Mouse (Mus musculus) large intestine, adult 2 months (tissue): ENCODE measurements around the gene Pld5. TPM values are rescaled to one million over a fixed set of nuclear protein-coding genes. Genes with fewer than 3 reads are reported as not detected.
"Not testable (repeated sequence)": the region's sequence is repeated elsewhere in the genome, so short reads cannot be mapped to it uniquely, and the experiment has no call there.

Source experiments
- DNase-seq: peaks from one replicate; pipeline ENCODE4 v3.0.0-alpha.2; 2012; ENCODE audit warnings: low read depth, low spot score
- WGBS: fragments of 180-500 bp; shearing (Covaris S2); methylation state at CpG from one replicate; pipeline ENCODE4 v1.1.7; 2018; 5-methylcytosine and 5-hydroxymethylcytosine counted together
- polyA plus RNA-seq: library from polyadenylated mRNA; depleted of rRNA; stranded (reverse); fragments of >200 nt; gene quantifications from 2 replicates; pipeline ENCODE4 v1.2.3, GENCODE M21; 2012

Gene Pld5
- polyA plus RNA-seq, 1 experiment: 0.14 TPM

DNA sequence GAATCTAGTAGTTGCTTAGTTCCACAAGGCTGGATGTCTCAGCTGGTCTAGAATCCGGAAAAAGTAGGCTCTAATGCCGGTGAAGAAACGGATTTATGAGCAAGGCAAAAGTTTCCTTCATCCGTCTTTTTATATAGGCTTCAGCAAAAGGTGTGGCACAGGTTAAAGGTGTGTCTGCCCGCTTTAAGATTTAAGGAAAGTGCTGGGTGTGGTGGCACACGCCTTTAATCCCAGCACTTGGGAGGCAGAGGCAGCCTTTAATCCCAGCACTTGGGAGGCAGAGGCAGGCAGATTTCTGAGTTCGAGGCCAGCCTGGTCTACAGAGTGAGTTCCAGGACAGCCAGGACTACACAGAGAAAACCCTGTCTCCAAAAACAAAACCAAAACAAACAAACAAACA lies 296.1 kb downstream of the Pld5 start, which contains the start of gene Rbm8a2:
Gene Rbm8a2, minus strand, starts transcription at position 101 of the 400 bp plus-strand sequence.
- DNase-seq: not testable (repeated sequence)
- WGBS: 84% methylated on average over 7 of the region's 7 CpGs

DNA sequence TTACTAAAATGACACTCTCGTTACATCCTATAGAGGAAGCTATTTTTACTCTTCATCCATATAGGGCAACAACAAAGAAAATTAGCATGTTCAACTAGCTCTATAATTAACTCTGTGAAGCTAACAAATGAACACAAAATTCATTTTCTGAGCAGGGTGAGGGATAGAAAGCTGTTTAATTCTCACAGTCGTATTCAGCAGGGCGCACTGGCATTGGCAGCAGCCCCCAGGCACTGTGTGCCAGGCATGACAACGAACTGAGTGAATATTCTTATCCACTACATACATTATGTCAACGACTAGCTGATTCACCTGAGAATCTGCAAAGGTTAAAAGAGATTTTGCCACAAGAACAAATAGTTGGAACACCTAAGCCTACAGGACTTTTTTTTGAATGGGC lies 304.4 kb downstream of the Pld5 start:
- WGBS: 85% methylated on average over 5 of the region's 5 CpGs
- DNase-seq: no peak

DNA sequence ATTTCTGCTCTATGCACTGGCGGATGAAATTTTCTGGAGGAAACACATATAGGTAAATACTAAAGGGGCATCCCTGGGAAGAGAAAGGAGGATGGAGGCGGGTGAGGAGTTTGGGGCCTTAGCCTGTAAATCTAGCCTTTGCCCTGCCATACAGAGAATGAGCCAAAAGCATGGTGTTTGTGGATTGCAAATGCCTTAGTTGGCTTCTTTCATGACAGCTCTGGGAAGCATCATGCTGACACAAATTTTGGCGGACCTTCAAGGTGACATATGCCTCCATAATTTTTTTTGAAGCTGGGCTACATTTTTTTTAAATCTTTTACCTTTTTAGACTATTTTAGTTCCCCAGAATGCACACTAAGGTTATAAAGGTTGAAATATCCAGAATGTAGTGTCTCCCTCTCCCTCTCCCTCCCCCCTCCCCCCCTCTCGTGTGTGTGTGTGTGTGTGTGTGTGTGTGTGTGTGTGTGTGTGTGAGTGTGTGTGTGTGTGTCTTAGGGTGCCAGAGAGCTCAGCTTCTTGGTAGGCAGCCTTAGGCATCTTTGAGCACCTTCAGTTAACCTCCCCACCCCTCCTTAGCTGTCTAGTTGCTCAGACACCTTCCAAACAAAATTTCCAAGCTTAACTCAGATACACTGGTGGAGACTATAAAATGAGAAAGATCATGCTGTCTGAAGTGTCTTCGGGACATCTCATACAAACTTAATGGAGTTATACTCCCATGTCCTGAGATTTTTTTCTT lies 307.9 kb downstream of the Pld5 start:
- WGBS: 79% methylated on average over 5 of the region's 5 CpGs
- DNase-seq: no peak

DNA sequence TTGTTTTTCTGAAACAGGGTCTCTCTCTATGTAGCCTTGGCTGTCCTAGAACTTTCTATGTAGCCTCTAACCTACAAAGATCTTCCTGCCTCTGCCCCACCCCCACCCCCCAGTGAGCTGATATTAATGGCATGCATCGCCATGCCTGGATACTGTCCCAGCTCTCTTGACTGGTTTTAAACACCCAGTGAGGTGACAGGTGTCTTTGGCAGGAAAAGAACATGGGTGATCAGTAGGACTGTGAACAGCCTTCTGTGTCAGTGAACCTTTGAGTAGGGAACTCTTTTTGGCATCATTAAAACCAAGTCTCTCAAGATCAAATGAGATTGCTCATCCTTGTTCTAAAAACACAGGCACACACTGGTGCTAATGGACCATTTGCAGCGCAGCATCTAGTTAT lies 313.3 kb downstream of the Pld5 start:
- WGBS: 88% methylated on average over 2 of the region's 2 CpGs
- no peak for DNase-seq

DNA sequence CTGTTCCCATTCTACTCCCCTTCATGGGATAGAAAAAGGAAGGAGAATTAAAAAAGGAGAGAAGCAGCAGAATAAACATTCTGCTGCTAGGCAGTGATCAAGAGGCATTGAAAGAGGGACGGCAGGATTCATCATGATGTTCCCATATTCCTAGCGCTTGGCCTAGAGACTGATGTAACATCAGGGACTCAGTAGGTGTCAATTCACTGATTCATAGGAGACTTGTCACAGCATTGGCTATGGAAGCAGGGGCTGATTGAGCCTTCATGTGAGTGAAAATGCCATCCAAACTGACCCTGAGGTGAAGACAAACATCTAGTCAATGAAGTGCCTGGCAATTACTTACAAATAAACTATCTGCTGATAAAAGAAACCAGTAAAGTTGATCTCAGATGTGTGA lies 324.3 kb downstream of the Pld5 start:
- no peak for DNase-seq
- 92% methylated on average over 2 of the region's 2 CpGs for WGBS

DNA sequence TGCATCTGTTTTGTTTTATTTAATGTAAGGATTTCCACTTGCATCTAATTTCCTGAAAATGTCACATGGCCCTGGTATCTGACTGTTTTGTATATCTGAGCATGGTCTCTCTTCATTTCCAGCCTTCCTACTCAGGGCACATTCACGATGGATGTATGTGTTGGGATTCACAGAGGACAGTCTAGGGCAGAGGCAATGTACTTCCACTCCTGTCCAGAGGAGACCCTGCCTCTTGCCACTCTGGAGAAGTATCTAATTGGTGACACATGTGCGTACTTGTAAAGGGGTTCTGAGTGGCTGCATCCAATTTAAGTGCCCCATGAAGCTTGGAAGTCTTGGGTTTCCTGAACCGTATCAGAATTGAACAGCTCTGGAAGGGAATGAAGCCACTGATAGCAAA lies 324.7 kb downstream of the Pld5 start:
- DNase-seq: no peak
- WGBS: 82% methylated on average over 3 of the region's 3 CpGs

DNA sequence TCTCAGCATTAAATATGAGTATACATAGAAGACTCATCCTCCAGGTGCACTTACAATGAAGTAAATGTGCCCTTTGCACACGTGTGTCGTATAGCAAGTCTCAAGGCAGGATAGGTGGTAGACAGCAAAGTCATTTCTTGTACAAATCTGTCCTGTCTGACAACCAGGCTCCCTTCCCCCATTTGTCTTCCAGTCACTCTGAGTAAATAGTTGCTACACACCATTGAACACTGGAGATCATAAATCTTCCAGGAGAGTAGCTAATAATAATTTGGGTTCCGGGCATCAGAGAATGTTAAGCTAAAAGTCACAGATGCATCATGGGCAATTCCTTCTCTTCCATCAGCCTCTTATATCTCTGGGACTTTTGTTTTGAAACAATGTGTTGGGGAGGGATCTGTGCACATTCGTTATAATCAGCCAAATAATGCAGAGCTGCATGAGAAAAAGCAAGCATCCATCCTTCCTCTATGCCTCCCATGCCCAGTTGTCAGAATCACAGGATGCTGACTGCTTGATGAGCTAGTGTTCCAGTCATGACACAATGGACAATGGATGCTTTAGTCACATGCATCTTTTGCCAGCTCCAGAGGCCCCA lies 328.3 kb downstream of the Pld5 start:
- no peak for DNase-seq
- 40% methylated on average over 4 of the region's 4 CpGs for WGBS

DNA sequence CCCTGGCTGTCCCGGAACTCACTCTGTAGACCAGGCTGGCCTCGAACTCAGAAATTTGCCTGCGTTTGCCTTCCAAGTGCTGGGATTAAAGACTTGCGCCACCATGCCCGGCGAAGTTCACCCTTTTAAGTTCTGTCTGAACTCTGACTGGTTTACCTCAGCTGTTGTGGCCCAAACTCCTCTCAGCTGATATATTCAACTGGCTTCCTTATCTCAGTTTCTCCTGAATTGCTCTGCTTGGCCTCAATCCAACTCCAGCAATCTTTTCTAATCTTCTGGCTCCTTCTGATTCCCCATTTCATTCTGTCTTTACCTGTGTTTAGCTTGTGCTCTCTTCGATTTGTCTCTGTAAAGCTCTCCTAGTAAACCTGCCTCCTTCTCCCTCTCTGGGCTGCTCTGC lies 331.9 kb downstream of the Pld5 start:
- no peak for DNase-seq
- 88% methylated on average over 7 of the region's 7 CpGs for WGBS

DNA sequence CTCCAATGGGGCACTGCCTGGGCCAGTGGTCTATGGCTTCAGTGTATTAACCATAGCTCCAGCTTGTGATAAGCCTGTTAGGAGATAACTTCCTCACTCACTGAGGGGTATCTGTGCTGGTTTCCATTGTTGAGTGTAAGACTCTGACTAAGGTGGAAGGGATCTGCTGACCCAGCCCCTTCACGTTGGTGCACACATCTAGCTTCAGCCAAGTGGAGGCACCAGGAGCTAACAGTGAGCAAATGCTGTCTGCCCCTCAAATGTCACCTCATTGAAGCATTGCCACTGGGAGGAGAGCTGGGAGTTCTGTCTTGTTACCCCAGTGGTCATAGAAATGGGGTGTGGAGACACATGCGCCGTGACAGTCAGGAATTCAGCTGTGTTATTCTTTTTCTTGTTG lies 336.4 kb downstream of the Pld5 start:
- DNase-seq: no peak
- 74% methylated on average over 3 of the region's 3 CpGs for WGBS

DNA sequence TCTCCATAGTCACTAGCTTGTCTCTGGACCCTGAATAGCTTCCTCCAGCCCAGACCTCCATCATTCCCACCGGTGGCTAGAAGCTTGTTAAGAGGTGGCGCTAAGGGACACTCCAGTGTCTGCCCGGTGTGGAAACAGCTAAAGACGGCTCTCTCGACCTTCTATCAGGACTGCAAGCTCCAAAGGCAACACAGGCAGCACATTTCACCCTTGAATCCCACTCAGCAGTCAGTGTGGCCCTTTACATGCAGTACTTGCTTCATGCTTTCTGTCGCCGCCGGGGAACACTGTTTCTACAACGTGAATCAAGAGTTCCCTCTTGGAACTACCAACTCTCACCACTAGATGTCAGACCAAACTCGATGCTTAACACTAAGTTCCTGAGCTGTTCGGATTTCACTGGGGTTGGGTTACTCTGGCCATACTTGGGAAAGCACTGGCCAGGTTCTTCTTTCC lies 338.8 kb downstream of the Pld5 start:
- WGBS: 13% methylated on average over 11 of the region's 11 CpGs

DNA sequence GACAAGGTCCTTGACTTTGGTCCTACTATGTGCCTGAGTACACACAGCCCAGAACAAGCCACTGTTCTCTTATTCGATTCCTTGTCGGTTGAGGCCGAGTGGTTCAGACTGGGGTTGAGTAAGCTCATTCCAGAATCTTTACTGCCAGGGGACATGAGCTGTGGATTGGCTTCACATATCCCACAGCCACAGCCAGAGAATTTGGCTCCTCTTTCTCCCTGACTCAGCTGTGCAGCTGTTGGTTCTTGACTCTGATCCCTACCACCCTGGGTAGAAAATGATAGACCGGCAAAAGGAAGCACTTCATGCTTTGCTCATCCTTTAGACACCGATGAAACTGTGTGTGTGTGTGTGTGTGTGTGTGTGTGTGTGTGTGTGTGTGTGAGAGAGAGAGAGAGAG lies 343.7 kb downstream of the Pld5 start:
- no peak for DNase-seq
- WGBS: 86% methylated on average over 5 of the region's 5 CpGs

More for the DNA sequence above, 338.8 kb downstream of the Pld5 start:
- DNase-seq: peak; percentile 52

DNA sequence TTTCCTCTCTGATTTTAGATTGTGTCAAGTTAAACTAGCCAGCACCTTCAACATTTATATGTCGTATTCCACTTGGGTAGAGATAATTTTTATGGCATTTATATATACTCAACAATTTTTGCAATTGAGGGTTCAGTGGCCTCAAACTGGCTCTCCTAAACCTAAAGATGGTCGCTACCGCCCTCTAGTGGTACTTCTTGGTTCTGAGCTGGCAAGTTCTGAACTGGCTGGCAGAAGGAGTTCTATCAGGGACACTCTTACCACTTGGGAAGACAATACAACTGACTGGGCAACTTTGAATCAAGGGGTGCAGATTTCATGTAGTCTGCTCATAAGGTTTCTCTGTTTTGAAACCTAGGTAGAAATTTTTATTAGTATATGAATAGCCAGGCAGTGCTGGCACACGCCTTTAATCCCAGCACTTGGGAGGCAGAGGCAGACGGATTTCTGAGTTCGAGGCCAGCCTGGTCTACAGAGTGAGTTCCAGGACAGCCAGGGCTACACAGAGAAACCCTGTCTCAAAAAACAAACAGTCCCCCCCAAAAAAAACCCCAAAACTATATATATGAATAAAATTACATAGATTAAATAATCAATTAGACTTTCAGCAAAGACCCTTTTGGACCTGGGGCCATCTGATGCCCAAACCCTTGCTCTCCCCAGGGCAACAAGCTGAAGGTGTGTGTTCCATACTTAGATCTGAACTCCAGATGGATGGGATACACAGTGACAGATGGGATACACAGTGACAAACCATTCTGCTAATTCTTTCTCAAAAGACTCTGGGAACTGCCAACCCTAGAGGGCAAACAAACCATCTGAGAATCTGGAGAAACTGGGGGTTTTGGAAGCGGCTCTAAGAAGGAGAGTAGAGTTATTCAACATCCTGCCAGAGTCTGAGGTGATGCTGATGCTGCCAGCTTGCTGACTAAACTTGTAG lies 351.0 kb downstream of the Pld5 start:
- peak; percentile 43 for DNase-seq
- 40% methylated on average over 7 of the region's 7 CpGs for WGBS

DNA sequence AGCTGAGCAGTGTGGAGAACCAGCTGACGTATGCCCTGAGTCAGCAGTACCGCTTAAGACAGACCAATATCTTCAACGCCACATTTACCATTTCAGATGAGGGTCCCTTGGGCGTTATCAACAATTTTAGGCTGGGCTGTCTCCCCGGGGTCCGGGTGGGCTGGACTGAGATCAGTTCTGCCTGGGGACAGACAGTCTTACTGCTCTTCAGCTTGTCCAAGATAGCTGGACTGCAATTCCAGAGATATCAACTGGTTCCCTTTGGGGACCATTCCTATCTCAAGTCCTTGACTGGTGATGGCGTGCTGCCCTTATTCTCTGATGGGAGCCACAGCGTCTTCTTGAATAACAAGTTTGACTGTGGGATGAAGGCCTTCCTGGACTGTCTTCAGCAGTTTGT lies 354.0 kb downstream of the Pld5 start:
- DNase-seq: no peak
- WGBS: 92% methylated on average over 8 of the region's 8 CpGs

DNA sequence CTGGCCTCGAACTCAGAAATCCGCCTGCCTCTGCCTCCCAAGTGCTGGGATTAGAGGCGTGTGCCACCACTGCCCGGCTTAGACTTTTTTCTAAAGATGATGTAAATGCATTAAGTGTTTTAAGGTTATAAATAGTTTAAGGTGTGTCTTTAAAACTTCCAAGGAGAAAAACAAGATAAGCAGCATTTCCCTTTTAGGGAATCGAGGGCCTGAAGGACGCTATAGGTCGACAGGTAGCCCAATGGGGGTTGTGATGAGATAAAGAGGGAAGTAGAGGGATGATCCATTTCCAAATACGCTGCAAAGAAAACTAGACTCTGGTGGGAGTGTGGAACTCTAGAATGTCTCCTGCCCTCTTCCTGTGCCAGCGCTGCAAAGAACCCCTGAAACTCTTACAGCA lies 355.1 kb downstream of the Pld5 start, which contains the start of gene Gm38100:
Gene Gm38100, plus strand, starts transcription at position 301 of the 400 bp plus-strand sequence.
- DNase-seq: no peak
- 79% methylated on average over 9 of the region's 9 CpGs for WGBS

DNA sequence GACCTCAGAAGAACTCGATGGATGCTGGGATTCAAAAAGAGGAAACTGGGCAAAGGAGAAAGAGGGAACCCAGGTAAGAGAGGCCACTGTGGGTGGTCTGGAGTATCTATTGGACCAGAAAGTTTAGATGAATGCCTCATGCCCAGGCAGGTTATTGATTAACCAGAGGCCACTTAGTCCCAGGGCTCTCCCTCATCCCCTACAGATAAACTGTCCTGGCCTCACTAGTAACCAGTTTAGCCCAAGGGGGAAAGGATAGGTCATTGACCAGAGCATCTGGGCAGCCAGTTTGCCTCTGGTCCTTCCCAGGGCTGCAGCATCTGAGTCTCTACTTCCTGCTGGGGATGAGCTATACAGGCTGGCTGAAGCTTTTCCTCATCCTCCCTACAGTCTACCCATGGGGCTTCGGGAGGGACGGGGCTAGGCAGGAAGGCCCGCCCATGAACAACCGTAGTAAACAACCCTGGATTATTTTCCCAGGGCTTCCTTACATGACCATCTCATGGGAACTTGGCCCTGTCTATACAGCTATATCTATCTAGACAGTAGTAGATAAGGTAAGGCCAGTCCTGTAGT lies 361.3 kb downstream of the Pld5 start:
- DNase-seq: no peak
- 37% methylated on average over 5 of the region's 5 CpGs for WGBS
